Mouse (Mus musculus): ENCODE measurements around the gene Vdr.

Gene Vdr

DNA sequence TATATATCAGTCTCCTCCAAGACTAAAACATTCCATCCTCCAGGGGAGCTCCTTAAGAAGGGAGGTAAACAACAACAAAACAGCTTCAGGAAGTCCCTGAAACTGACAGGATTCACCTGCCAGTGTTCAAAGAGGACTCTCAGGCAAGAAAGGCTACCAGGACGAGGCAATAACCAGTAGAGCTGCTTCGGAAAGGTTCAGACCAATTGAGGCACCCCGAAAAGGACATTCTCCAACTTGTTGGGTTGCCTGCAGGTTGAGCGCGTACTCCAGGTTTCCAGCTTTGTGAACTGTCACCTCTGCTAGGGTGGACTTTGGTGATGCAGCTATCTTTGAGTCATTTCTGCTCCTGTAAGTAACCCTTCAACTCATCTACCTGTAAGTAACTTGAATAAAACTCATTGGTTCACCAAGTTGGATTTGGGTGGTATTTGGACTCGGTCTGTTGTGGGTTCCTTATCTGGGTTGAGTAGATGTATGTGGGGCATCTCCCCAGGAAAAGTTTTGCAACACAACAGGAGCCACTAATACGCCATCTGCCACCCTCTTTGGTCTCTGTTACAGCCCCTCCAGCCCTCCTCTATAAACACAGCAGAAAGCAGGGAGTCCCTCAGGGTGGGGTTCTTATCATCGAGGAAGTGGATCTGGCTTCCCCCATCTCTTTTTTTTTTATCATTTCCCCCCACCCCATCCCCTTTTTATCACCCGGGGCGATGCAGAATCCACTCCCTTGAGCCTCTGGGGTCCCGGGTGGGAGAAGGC, 64.1 kb downstream of the Vdr start:
- DNase-seq, result no peak

DNA sequence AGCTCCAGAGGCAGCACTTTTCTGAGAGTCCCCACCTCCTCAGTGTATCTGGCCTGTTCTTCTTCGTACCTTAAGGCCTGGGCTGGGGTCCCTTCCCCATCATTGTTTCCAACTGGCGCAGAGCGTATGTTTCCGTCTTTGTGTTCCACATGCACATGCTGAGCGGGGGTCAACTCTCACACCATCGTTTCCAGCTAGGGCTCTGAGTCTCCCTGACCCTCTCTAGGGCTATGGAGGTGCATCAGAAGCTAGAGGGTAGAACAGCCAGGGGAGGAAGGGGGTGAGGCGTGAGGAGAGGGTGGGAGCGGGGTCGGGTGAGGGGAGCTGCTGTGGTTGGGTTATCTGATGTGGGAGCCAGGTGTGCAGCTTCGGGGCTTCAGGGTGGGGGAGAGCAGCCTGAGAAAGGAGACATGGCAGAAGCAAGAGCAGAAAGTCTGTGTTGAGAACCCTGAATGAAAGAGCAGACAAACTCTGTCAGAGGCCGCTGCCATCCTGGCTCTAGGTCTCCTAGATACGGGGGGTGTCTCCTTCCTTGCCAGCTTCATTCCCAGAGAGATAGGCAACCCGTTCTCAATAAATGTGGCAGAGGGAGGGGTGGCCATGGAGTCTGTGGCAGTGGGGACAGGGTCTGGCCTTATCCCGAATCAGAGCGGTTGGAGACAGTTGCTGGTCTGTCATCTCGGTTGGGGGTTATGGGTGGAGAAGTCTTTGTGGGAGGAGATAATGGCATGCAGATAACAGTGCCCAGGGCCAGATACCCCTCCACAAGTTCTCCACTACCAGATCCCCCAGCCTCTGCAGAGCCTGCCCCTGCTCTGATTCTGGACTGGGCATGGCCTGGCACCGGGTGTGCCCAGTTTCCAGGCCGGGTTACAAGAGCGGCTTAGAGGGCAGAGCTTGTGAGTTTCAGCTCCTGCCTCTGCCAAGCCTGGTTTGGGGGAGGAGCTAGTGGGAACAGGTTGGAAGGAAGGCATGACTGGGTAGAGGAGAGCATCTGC, 66.1 kb downstream of the Vdr start, which contains the start of gene Hdac7:
TSS of gene Hdac7 (minus strand) at position 466 of the 998 bp plus-strand sequence.
- DNase-seq, result no peak

DNA sequence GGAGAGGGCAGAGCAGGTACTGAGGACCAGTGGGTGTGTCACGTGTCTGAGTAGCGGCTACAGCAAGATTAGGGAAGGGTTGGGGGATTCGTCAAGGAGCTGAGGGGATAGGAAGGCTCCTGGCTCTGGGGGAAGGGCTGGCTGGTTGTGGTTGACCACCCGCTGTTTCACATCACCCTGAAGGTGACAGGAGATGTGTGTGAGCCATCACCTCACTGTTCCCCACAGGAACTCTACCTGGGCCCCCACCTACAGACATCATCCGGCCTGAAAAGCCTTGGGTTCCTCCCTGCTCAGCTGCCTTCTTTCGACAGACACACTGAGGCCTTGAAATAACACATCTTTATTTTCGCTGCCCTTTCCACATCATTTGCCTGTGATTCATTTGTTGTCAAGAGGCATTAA, 67.2 kb downstream of the Vdr start:
- no peak for DNase-seq

DNA sequence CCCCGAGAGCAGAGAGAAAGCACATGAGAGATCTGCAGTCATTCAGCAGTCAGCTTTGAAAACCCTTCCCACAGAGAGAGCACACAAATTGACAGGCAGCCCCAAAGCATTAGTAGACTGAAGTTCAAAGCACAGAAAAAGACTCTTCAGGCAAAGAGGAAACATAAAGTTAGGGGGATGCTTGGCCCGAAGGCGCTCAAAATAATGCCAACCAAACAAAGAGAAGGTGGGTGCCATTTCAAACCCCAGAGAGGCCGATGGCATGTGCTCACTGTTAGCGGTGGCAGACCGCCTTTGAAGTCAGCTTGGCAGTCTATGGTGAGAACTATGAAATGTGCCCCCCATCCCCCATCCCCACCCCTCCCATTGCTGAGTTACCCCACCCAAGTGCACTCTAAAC, 68.4 kb downstream of the Vdr start:
- DNase-seq, result no peak

DNA sequence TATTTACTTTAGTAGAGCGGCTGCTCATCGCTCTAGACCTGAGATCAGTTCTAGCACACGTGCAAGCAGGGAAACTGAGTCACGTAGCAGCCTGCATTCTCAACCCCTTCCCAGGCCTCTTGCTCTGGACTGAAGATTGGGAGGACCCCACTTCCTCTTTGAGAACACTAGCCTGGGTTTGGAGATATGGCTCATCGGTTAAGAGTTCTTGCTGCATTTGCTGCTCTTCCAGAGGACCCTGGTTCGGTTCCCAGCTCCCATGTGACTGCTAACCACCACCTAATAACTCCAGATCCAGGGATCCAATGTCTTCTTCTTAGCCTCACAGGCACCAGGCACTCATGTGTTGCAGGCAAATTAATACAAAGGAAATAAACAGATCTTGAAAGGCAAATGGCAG, 69.0 kb downstream of the Vdr start:
- DNase-seq, result no peak

DNA sequence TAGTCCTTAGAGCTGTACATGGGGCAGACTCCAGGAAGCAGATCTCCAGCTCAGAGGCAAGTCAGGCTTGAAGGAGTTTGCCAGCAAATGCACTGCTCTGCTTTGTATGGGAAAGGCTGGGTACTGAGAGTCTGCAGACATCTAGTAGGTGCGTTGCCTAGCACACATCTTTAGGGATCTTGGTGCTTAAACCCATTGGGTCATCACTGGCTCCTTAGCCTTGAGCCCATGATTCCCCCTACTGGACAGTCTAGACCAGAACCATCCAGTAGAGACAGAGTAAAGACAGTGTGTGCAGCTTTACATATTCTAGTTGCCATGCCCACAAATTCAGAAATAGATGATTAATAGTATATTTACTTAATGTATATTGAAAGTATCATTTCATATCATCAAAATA, 69.6 kb downstream of the Vdr start:
- DNase-seq, result no peak

DNA sequence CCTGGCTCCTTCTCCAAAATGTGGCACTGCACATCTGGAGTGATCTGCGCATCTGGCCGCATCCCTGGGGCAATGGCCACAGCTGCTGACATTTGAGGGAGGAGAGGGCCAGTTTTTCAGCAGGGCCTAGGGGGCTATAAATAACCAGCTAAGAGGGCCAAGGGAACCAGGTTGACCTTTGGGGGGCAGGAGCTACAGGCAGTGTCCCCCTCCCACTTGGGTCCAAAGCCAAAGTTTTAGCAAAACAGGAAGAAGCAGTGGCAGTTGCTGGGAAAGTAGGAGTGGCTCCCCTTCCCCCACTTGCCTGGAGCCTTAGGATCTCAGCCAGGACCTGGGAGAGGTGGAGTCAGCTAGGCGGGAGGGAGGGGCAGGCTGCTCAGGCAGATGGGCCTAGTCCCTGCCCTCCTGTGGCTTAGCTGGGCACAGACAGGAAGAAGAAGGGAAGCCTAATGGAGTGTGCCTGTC, 70.4 kb downstream of the Vdr start:
- peak; percentile 92 for DNase-seq

DNA sequence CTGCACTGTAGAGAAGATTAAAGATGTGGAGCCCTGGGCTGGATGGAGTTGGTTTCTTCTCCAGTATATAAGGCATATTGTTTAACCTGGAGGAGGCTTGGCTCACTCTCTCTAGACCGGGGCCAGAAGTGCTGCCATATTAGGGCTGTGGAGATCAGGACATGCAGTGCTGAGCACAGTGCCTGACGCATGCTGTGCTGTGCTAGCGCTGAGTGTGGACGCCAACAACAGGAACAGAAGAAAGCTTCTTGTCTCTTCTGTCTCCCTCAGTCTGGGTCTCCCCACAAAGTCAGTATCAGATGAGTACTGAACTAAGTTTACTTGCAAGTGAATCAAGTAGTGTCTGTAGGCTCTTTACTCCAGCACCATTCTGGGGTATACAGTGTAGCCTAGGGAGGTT, 71.0 kb downstream of the Vdr start:
- DNase-seq, result no peak

DNA sequence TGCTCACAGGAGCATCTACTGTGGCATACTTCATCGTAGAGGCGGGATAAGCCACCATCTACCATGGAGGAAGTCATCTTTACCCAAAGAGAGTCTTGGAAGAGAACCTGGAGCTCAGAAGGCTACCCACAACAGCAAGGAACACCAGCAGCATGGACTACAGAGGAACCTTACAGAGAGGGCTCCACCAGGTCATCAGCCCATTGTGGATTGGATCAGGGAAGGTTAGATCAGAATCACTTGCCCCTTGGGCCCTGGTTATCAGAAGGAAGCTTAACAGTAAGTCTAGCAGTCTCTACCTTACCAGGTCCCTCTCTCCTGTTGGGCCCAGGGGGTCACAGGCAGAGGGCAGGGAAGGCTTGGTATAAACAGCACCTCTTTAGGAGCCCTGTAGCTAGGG, 71.4 kb downstream of the Vdr start:
- DNase-seq, result no peak

DNA sequence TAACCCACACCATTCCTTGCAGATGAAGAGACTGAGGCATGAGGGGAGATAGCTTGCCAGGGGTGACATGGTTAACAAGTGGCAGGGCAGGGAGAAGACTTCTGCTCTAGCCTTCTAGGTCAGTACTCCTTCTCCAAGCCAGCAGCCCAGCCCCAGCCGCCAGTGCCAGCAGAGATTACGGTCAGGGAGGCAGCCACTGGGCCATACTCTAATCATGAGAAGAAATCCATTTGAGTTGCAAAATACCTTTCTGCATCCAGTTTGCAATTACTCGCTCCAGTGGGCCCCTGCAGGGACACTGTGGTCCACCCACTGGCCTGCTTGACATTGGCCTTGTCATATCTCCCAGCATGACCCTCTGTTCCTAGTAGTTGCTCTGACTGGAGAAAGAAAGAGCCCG, 72.0 kb downstream of the Vdr start:
- no peak for DNase-seq

DNA sequence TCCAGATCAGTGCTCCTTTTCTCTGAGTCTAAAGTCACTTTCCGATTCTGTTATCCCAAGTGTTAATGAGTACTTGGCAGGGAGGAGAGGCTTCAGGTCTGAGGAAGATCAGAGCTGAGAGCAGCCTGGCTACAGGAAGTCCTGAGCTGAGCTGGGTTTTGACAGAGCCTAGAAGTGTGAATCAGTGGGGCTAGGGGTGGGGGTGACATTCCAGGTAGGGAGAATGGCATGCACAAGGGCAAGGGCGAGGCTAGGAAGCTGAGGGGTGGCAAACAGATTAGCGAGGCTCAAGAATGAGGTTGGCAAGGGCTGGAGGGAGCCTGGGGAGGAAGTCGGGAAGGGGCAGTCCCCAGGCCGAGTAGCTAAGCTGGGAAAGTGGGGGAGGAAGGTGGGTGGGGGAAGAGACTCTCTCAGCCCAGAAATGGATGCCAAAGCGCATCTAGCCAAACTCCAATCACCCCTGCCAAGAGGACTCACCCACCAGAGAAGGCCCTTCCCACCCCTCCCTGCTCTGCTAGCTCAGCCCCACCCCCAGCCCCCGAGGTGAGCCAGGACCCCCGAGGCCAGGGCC, 72.9 kb downstream of the Vdr start:
- DNase-seq, result peak; percentile 59

DNA sequence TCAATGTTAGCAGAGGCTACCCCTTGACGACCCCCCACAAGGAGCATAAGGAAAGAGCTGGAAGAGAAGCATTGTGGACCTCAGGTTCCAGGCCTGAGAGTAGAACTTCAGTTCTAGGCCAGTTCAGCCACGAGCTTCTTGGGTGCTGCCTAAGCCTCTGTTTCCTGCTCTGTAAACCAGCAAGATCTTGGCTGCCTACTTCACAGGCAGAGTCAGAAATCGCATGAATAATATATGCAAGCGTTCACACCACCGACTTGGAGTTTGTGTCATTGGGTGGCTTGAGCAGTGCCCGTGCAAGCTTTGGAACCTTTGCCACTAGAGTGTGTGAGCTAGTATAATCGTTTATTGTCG, 73.6 kb downstream of the Vdr start:
- no peak for DNase-seq

DNA sequence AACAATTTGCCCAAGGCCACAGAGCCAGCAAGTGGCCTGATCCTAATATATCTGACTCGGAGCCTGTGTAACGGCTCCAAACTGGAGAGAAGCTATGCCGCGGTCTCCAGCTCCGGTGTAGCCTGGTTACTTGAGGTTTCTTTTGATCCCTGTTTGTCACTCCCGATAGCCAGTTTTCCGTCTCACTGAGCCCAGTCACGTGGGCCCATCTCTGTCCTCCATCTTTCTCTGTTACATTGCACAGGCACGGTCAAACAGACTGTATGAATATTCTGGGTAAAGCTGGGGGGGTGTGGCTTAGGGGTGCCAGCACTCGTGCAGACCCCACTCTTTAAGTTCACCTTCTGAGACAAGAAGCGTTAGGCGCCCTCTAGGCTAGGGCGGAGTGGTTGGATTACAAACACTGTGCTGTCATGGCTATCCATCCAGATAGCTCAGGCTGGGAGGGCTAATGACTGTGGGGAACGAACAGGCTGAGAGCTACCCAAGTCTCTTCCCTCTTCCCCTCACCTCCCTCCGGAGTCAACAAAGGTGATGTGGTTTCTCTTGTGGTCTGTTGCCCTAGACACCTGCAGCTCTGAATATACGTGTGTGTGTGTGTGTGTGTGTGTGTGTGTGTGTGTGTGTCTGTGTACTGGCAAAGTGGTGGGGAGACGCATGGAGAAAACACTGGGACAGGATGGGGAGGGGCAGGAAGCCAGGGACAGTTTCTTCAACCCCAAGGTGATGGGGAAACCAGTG, 74.1 kb downstream of the Vdr start:
- DNase-seq, result no peak

DNA sequence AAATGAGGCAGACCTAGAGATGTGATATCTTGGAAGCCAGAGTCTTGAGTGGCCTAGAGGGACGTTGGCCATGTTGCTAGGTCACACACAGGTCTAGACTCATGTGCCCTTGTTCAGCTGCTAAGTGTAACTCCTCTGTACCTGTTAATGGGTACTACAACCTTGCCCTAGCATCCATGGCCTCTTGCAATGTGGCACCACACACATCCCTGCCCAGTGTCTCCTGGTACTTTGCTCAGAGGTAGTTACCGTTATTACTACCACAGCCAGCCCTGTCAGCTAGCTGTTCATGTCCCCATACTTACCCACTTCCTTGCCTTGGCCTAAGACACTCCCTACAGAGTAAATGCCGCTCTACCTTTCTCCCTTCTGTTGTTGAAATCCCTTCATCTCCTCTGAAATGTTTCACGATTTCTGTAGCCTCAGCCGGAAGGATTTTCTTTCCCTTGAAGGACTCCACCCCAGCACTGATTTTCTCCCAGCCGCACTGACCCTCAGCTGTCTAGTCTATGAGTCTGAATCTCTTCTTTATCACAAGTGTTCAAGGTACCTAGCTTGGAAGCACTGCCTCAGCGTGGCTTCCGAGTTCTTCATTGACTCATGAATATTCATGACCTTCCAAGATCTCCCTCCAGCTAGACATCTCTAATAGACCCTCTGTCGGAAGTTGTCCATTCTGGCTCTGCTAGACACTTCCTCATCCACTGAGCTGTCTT, 77.5 kb downstream of the Vdr start:
- no peak for DNase-seq

DNA sequence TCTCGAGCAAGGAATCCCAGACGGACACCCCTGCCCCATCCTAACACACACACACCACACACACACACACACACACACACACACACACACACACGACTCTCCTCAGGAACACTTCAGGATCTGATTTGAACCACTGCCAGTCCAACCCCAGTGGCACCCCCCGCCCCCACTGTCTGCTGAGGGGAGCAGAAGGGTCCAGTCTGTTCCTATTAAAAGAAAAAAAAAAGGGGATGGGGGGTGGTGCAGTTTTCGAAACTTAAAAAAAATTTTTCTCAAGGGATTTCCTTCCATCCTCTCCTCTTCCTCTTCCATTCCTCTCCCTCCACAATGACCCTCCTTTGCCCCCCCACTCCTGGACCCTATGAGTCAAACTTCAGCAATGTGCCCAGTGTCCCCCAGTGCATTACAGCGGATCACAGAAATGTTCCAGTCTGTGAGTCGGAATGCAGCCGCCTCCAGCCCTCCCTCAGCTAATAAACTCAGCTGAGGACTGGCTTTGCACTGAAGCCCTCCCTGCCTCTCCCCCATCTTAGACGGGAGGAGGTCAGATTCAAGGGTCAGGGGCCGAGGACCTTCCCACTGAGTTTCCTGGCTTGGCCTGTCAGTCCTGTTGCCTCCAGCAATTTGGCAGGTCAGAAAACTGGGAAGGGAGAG, 78.3 kb downstream of the Vdr start:
- peak; percentile 81 for DNase-seq

DNA sequence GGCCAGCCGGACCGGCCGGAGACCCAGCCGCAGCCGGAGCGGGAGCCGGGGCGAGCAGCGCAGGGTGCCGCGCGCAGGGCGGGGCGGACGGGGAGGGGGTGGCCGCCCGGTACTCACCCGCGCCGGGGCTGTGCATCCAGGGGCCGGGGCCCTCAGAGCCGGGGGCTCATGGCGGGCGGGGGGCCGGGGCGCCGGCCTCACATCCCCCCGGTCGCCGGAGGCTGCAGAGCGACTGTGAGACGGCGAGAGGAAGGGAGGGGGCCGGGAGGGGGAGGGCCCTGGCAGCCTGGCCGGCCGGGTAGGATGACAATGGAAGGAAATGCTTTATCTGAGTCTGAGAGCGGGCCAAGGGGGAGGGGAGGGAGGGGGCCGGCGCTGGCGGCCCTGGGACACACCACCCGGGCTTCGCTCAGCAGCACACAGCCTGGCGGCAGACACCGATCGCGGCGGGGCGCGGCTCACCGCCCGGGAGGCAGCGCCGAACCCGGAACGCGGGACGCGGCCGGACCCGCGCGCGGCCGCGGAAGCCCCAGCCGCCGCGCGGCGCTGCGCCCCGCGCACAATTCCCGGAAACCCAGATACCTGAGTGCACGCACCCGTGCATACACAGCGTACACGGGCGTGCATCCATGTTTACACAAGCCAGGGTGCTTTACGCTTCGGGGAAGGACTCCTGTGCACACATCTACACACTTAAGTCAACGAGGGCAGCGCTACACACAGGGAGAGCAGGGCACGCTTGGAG, 79.0 kb downstream of the Vdr start:
- DNase-seq, result peak; percentile 85

DNA sequence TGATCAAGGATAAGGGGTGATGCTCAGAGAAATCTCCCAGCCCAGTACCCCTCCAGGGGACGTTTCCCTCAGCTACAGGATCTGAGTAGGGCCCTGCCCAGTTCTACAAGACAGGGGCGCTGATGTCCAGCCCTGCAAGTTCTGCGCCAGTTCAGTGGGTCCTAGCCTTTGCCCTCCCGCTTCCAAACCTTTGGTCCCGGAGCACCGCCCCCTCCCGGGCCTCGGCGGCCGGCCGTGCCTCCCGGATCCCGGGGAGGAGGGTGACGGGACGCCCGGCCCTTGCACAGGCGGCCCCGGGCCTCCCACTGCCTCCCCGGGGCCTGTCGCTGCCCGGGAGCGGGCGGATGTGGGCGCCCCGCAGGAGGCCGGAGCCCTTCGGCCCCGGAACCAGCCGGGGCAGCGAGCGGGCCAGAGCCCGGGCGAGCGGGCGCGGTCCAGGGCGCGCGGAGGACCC, 79.6 kb downstream of the Vdr start:
- peak; percentile 81 for DNase-seq

DNA sequence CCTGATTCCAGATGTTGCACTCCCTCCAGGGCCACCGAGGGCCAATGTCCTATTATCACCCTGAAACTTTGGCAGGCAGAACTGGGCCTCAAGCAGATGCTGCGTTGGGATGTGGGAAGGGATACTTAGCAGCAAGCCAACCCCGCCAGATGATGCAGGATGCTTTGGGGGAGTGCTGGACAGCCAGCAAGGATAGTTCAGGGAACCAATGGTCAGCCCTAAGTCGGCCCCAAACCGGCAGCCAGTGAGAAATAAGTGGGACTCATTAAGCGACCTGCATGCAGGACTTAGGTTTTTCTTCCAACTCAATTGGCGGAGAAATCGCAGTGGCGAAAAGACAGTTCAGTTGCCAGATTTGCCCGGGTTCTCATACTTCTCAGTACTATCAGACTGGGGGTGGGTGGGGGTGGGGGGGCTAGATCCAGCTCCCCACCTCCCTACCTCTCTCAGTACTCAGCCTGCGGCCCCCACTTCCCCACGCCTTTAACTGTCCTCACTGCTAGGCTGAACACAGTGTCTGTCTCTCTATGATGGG, 80.1 kb downstream of the Vdr start:
- DNase-seq, result no peak

DNA sequence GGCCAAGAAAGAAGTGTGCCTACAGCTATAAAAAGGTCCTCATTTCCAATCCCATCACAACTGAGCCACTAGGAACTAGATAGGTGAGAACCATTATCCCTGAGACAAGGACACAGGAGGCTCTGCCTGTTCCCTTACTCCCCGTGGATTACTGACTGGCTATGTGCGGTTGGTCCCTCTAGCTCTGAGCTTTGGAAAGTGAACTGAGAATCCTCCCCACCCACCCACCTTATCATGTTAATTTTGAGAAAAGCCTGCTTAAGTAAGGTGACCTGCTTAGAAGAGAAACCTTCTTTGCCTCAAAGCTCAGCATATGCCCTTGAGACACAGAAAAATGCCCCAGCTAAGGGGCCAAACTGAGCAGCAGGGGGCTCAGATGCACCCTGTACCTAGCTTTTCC, 81.0 kb downstream of the Vdr start:
- DNase-seq, result no peak

DNA sequence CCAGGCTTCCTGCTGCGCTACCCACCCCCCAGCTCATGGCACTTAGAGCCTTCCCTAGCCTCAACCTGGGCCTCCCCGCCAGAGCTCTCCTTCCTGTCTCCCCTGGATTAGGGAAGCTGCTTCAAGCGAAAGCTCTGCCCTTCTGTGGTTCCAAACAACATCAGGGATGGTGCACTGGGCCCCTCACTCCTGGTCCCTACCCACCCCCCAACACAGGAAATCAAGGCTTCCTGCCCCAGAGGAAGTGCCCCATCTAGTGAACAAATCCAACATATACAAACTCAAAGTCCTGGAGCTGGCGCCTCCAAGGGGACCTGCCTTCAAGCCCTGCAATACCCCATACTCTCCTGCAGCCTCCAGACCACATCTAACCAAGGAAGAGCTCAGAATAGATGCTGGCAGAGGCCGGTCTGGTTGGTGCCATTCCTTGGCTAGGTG, 81.5 kb downstream of the Vdr start:
- DNase-seq, result peak; percentile 56

All from kidney, postnatal 14 days (tissue).